Mouse (Mus musculus): ENCODE measurements at regions not wholly inside any gene's neighbourhood (a gene's known extent, or its start where the extent isn't known, plus 50 kb on each side); places are given as distances from the start of the nearest gene placed in this dataset. TPM values are rescaled to one million over a fixed set of nuclear protein-coding genes. Genes with fewer than 3 reads are reported as not detected.

Small RNAs in the stretch of these regions (microRNA-seq; reads per million reads assigned to microRNA genes)
- not detected for gene Gm25347
